Mouse (Mus musculus) CH12.LX (cell line): ENCODE data around the gene Serpina6.

ENCODE experiments used
- CTCF ChIP-seq, 2 experiments: IDR thresholded peaks in 1 of 2; conservative IDR thresholded peaks in 1 of 2; 2 replicates each; pipeline ENCODE4 v1.5.1; 2011 to 2012; ENCODE audit warnings: low read depth in 2 of 2, low read length in 2 of 2, improper control_type of control experiment in 1 of 2, inconsistent platforms in 1 of 2, mild to moderate bottlenecking in 1 of 2, moderate library complexity in 1 of 2
- EP300 ChIP-seq: IDR thresholded peaks from 2 replicates; pipeline ENCODE4 v1.6.1; 2011; ENCODE audit warnings: low read length, improper control_type of control experiment
- MAFK ChIP-seq: IDR thresholded peaks from 2 replicates; pipeline ENCODE4 v1.6.1; 2011; ENCODE audit warnings: low read length, improper control_type of control experiment; ENCODE audit not compliant: insufficient replicate concordance
- NELFE ChIP-seq: IDR thresholded peaks from 2 replicates; pipeline ENCODE4 v1.6.1; 2011; ENCODE audit warnings: low read depth, low read length, improper control_type of control experiment
- TBP ChIP-seq: conservative IDR thresholded peaks from 2 replicates; pipeline ENCODE4 v1.6.1; 2011; ENCODE audit warnings: low read depth, low read length, improper control_type of control experiment
- ZNF384 ChIP-seq: IDR thresholded peaks from 2 replicates; pipeline ENCODE4 v1.6.1; 2012; ENCODE audit warnings: low read depth, low read length, improper control_type of control experiment, inconsistent platforms

- no peak for TF ChIP-seq EP300
- TF ChIP-seq TBP, result no peak
- no peak for TF ChIP-seq CTCF (conservative IDR thresholded peaks at IDR 0.05 in 1 of 2, IDR thresholded peaks at IDR 0.05 in 1 of 2; ENCODE audit: low read depth in 2 of 2, low read length in 2 of 2)
- TF ChIP-seq ZNF384, result no peak
- no peak for TF ChIP-seq MAFK
- TF ChIP-seq NELFE, result no peak
Observed at GRCm38 (mm10) chr12:103655123-103656044, 1.6 kb downstream of the Serpina6 start.
